Mouse (Mus musculus) adrenal gland, postnatal 0 days (tissue): ENCODE results near the gene Gnpat. TPM values are rescaled to one million over a fixed set of nuclear protein-coding genes. Genes with fewer than 3 reads are reported as not detected.

Experiments used
- polyA plus RNA-seq: library from polyadenylated mRNA; unstranded; fragments of >200 nt; fragmentation: Nextera tagmentation; extraction: Ambion mirVana; gene quantifications from 2 replicates; pipeline ENCODE4 v1.2.1, GENCODE M21; 2015

Gnpat gene
- polyA plus RNA-seq, result 40.0 and 69.3 TPM in 2 replicates

DNA sequence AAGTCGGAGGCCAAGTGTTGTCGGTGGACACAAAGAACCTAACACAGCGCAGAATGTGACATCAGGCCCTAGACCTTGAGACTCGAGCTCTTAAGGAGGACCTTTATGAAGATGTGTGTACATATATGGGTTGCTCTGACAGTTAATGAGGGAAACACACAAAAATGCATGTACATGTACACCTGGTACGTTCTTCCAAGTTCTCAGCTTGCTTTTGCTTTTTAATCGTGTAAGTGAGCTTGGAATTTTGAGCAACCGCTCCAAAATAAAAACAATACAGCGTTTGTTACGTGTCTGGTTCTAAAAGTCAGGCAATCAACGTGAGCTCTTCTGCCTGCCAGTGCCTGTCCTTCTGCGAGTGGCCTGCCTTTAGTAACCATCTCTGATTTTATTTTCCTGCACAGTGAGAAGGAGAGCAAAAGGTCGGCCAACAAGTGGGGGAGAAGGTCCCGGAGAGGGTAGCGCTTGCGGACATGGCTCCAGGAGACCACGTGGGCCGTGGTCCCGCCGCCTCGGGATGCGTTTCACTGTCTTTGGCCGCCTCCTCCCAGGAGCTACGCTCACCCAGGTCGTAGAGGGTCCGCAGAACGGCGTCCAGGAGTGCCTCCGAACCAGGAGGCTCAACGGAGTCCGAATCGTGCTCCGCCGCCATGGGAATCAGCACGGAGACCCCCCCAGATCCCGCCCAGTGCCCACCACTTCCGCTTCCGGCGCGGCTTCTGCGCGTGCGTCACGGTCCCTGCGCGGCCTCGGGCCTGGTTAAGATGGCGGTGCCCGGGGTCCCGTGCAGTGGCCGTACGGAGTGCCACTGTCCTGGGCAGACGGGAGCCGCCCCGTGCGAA lies at the start of gene Gnpat, which contains the start of gene 2810004N23Rik:
Gnpat (plus strand) TSS at position 713 of the 842 bp plus-strand sequence.
2810004N23Rik (minus strand) TSS at position 800 of the 842 bp plus-strand sequence.

DNA sequence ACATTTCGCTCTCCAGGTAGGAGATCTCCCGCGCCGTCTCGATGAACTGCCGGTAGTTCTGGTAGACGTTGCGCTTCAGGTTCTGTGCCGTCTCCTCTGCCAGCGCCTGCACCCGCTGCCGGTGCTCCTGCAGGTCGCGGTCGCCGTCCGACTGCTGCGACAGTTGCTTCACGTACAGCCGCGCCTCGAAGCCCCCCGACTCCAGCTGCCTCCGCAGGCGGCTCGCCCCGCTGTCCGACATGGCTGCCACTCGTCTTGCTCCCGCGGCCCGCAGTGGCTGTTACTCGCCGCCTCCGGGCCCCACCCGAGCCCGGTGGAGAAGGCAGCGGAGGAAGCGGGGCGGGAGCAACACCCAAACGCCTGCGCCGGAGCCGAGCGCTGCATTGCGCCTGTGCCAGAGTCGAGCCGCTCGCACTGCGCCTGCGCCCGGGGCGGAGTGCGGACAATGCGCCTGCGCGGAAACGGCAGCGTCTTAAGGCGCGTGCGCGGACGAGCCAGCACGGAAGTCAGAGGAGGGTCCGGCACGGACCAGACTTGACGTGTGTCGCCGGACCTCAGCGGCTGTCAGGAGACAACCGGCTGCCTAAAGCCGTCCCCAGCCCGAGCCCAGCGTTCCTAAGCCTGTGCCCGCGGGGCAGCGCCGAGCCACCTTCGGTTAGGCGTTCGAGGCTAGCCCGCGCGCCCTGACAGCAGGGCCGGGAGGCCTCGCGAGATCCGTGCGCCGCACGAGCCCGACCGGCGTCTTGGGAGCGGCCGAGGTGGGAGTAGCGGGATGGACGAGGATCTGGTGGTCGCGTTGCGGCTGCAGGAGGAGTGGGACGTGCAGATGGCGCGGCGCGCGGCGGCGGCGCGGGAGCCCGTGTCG lies 34.8 kb downstream of the Gnpat start, which contains the start of the genes Exoc8 and Sprtn:
Exoc8 (minus strand) TSS at position 320 of the 865 bp plus-strand sequence.
Sprtn (plus strand) TSS at position 501 of the 865 bp plus-strand sequence.

Other genes with a start within 250 kb of the Gnpat start
- 28.5 and 33.2 TPM in 2 replicates for gene 2310022B05Rik, start 199.7 kb upstream of the Gnpat start, polyA plus RNA-seq
- 23.0 and 32.6 TPM in 2 replicates for gene Ttc13, start 141.1 kb upstream of the Gnpat start, polyA plus RNA-seq
- gene Arv1, start 140.9 kb upstream of the Gnpat start, polyA plus RNA-seq, result 13.8 and 17.3 TPM in 2 replicates
- gene Fam89a, start 111.2 kb upstream of the Gnpat start, polyA plus RNA-seq, result 2.3 and 10.9 TPM in 2 replicates
- gene Trim67, start 69.9 kb upstream of the Gnpat start, polyA plus RNA-seq, result 0.79 and 3.3 TPM in 2 replicates
- gene 2810004N23Rik, start 87 bp downstream of the Gnpat start, polyA plus RNA-seq, result 25.1 and 32.5 TPM in 2 replicates
- gene Exoc8, start 34.7 kb downstream of the Gnpat start, polyA plus RNA-seq, result 3.9 and 4.8 TPM in 2 replicates
- 6.5 and 8.7 TPM in 2 replicates for gene Sprtn, start 34.9 kb downstream of the Gnpat start, polyA plus RNA-seq
- gene Egln1, start 86.3 kb downstream of the Gnpat start, polyA plus RNA-seq, result 6.5 and 7.8 TPM in 2 replicates
- 68.4 and 97.8 TPM in 2 replicates for gene Tsnax, start 150.0 kb downstream of the Gnpat start, polyA plus RNA-seq
- 0.46 and 1.2 TPM in 2 replicates for gene Disc1, start 191.2 kb downstream of the Gnpat start, polyA plus RNA-seq